Mouse (Mus musculus) layer of hippocampus, adult 11-12 months (tissue): ENCODE results near the gene Grk2.

Experiments used
- DNase-seq: peaks from one replicate; pipeline ENCODE4 v3.0.0; 2022; ENCODE audit warnings: low spot score

The Grk2 gene

GRCm38 (mm10) chr19:4306190-4306577 is at the start of gene Grk2:
Gene Grk2 (minus strand): TSS chr19:4306222.
- DNase-seq: peak; percentile 75

GRCm38 (mm10) chr19:4349455-4349854 is 43.4 kb upstream of the Grk2 start:
- no peak for DNase-seq

GRCm38 (mm10) chr19:4346479-4346878 is 40.5 kb upstream of the Grk2 start:
- DNase-seq: no peak

- DNase-seq: peak; percentile 70
These were observed 32.1 kb upstream of the Grk2 start for GRCm38 (mm10) chr19:4338162-4338561.

GRCm38 (mm10) chr19:4333791-4334190 is 27.8 kb upstream of the Grk2 start:
- DNase-seq: peak; percentile 94

DNA sequence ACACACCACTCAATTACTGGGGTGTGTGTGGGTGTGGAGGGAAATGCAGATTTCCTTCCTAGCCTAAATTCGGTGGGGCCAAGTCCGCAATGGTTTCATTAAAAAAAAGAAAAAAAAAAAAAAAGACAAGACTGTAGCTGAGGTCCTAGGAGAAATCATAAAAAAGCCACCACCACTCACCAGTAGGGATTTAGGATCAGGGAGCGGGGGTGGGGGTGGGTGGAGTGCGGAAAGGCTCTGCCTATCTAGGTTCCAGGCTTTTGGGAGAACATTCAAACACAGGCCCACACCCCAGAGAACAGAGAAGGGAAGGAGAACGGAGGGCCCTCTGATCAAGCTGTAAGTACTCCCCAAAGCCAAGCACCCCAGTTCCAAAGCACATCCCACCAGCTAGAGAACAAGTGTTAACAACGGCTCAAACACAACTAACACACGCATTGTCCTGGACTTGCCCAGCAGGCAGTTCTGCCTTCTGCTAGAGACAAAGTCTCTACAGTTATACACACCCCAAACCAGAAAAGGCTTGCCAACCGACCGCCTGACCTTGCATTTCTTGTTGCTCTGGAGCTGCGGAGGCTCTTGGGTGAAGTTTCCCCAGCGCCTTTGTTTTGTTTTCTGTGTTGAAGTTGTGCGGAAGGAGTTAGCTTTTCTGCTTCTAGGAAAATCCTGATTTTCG is 27.2 kb upstream of the Grk2 start:
- peak; percentile 30 for DNase-seq

DNA sequence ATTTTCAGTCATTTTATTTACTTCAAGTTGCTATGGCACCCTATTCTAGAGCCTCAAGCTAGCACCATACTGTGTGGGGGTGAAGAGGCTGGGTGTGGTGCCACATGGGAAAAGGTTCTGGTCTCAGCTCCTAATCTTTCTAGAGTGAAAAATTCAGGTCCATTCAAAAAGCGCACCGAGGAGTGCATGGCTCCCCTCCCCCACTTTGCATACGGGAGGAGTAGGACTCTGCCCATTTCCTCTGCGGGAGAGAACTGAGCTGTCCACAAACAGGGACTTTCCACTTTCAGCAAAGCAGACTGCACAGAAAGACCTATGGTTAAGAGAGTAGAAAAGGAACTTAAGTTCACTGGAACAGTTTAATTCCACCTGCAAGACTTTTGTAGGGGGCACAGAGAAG is 26.6 kb upstream of the Grk2 start:
- DNase-seq: peak; percentile 44

DNA sequence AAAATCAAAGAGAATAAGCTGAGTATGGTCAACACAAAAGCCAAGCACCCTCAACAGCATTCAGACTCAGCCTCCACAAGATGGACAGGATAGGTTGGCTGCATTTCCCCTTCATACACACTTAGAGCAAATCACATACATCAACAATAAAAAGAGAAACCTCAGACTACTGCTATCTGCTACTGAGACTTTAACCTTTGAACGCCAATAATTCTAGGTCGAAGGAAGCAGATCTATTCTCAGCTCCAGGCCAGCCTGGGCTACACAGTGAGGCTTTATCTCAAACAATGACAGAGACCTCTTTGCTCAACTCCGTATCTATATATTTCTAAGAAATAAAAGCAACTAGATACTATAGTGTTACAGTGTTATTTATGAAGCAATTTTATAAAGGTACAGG is 25.3 kb upstream of the Grk2 start:
- DNase-seq: no peak

DNA sequence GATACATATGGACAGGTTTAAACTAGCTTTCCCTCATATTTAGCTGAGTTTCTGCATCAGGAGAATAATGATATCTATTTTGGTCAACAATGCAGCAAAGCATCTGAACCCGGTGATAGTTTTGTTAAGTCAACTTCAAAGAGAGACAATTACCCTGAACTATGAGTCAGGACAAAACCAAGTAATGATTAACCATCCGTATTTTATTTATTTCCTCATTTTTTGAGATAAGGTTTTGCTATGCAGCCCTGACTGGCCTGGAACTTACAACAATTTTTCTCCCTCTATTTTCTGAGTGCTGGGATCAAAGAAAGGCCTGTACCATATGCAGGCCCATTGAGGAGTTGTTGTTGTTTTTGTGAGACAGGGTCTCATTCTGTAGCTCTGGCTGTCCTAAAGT is 24.6 kb upstream of the Grk2 start:
- DNase-seq: no peak

DNA sequence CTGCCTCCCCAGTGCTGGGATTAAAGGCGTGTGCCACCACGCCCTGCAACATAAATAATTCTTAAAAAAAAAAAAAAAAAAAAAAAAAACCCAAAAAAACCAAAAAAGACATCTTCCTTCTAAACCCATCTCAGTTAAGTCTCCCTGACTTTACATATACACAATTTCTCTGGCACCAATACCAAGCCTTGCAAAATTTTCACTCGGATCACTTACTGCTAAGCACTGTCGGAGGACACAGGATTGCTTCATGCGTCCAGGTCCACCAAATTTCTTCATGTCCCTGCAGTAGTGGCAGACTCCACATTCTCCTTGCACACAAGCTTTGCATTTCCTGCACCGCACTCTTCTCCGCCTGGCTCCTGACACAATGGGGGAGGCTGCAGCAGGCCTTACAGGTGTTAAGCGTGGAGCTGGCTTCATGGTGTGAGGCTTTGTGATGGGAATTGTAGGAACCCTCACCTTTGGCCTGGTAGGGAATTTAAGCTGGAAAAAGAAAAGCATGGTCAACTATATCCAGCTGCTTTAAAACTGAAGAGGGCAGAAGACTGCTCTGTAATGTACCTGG is 22.8 kb upstream of the Grk2 start:
- no peak for DNase-seq

- no peak for DNase-seq
These were observed 20.9 kb upstream of the Grk2 start for GRCm38 (mm10) chr19:4326881-4327280.

GRCm38 (mm10) chr19:4326106-4326505 is 20.1 kb upstream of the Grk2 start:
- no peak for DNase-seq

DNA sequence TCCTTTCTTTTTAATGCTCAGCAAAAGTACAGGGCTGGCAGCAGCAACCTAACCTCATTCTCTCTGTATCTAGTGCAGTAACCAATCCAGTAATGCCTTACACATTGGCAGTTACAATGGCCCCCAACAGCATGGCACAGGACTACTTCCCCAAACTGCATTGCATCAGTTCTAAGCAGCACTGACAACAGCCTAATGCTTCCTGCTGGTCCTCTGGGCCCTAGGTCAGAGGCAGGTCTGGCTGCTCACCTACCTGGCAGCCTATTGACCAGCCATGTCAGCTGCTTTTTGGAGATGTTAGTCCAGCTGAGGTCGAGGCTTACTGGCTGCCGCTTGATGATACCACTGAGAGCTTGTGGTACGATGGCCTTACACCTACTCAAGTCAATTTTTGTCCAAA is 16.1 kb upstream of the Grk2 start:
- DNase-seq: no peak

GRCm38 (mm10) chr19:4321622-4322021 is 15.6 kb upstream of the Grk2 start:
- no peak for DNase-seq

GRCm38 (mm10) chr19:4319272-4319671 is 13.2 kb upstream of the Grk2 start:
- no peak for DNase-seq

- DNase-seq: no peak
These were observed 11.2 kb upstream of the Grk2 start for GRCm38 (mm10) chr19:4317181-4317580.

DNA sequence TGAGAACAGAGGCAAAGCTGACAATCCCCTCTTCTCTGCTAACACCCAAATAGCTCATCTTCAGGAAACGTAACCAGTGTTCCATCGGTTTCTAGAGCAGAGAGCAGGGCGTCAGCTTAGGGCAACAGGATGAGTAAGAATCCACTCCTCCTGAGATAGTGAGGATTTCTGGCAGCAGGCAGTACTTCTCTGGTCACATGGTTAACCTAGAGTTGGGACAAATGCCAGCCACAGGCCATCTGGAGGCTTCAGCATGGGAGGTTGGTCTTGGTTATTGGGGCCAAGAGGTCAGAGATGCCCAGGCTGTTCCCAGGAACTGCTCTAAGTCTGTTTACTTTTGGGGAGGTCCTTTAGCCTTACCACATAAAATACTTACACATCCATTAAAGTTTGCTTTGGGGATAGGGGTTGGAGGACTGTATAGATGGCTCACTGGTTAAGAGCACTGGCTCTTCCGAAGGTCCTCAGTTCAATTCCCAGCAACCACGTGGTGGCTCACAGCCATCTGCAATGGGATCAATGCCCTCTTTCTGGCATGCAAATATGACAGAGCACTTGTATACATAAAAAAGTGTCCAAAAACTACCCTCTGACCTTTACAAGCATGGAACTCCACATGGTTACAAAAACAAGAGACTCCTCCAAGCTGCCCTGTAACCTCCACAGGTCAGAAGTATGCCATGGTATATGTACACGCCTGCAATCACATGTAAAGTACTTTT is 9.4 kb upstream of the Grk2 start:
- no peak for DNase-seq

GRCm38 (mm10) chr19:4309776-4310185 is 3.8 kb upstream of the Grk2 start:
- DNase-seq: peak; percentile 71

- DNase-seq: no peak
These were observed 3.3 kb upstream of the Grk2 start for GRCm38 (mm10) chr19:4309302-4309701.

GRCm38 (mm10) chr19:4305491-4306189 is 382 bp downstream of the Grk2 start:
- no peak for DNase-seq

- no peak for DNase-seq
These were observed 1.1 kb downstream of the Grk2 start for GRCm38 (mm10) chr19:4304871-4305321.

- no peak for DNase-seq
These were observed 1.7 kb downstream of the Grk2 start for GRCm38 (mm10) chr19:4304251-4304821.
